Mouse (Mus musculus): ENCODE results near the gene Adh6a. TPM values are rescaled to one million over a fixed set of nuclear protein-coding genes. Genes with fewer than 3 reads are reported as not detected.

Gene Adh6a
- polyA plus RNA-seq, 1 experiment: not detected

GRCm38 (mm10) chr3:138285986-138286385 is 27.1 kb upstream of the Adh6a start:
- H3K36me3 ChIP-seq (ENCODE audit: control insufficient read depth, insufficient read depth, low read length): no peaks in the 10 kb centered on the region
- no peaks in the 10 kb centered on the region for H3K27me3 ChIP-seq (ENCODE audit: control insufficient read depth, insufficient read depth, low read length)
- H3K27ac ChIP-seq (ENCODE audit: control insufficient read depth, insufficient read depth, low read depth, low read length): no peak overlapping the region
- TF ChIP-seq CTCF (IDR thresholded peaks at IDR 0.05; ENCODE audit: control insufficient read depth, insufficient read depth, insufficient replicate concordance, low read depth, low read length) (no peak), POLR2A (IDR thresholded peaks at IDR 0.05; ENCODE audit: control insufficient read depth, low read depth, low read length) (no peak)
- H3K4me1 ChIP-seq (ENCODE audit: control insufficient read depth, insufficient read depth, low read length): no peaks in the 10 kb centered on the region
- H3K4me3 ChIP-seq (ENCODE audit: control insufficient read depth, low read depth, low read length): no peak overlapping the region

- no peaks in the 10 kb centered on the region for H3K4me1 ChIP-seq (ENCODE audit: control insufficient read depth, insufficient read depth, low read length)
- no peaks in the 10 kb centered on the region for H3K36me3 ChIP-seq (ENCODE audit: control insufficient read depth, insufficient read depth, low read length)
- no peak overlapping the region for H3K4me3 ChIP-seq (ENCODE audit: control insufficient read depth, low read depth, low read length)
- no peaks in the 10 kb centered on the region for H3K27me3 ChIP-seq (ENCODE audit: control insufficient read depth, insufficient read depth, low read length)
- no peak for TF ChIP-seq POLR2A (IDR thresholded peaks at IDR 0.05; ENCODE audit: control insufficient read depth, low read depth, low read length)
- no peak for TF ChIP-seq CTCF (IDR thresholded peaks at IDR 0.05; ENCODE audit: control insufficient read depth, insufficient read depth, insufficient replicate concordance, low read depth, low read length)
- no peak overlapping the region for H3K27ac ChIP-seq (ENCODE audit: control insufficient read depth, insufficient read depth, low read depth, low read length)
Measured at GRCm38 (mm10) chr3:138287686-138288085, 25.4 kb upstream of the Adh6a start.

- no peaks in the 10 kb centered on the region for H3K27me3 ChIP-seq (ENCODE audit: control insufficient read depth, insufficient read depth, low read length)
- H3K4me1 ChIP-seq (ENCODE audit: control insufficient read depth, insufficient read depth, low read length): no peaks in the 10 kb centered on the region
- H3K36me3 ChIP-seq (ENCODE audit: control insufficient read depth, insufficient read depth, low read length): no peaks in the 10 kb centered on the region
- TF ChIP-seq CTCF (IDR thresholded peaks at IDR 0.05; ENCODE audit: control insufficient read depth, insufficient read depth, insufficient replicate concordance, low read depth, low read length) (no peak), POLR2A (IDR thresholded peaks at IDR 0.05; ENCODE audit: control insufficient read depth, low read depth, low read length) (no peak)
- H3K4me3 ChIP-seq (ENCODE audit: control insufficient read depth, low read depth, low read length): no peak overlapping the region
- H3K27ac ChIP-seq (ENCODE audit: control insufficient read depth, insufficient read depth, low read depth, low read length): no peak overlapping the region
Measured at GRCm38 (mm10) chr3:138290672-138291071, 22.4 kb upstream of the Adh6a start.

GRCm38 (mm10) chr3:138291529-138292117 is 21.5 kb upstream of the Adh6a start:
- no peaks in the 10 kb centered on the region for H3K36me3 ChIP-seq (ENCODE audit: control insufficient read depth, insufficient read depth, low read length)
- H3K27ac ChIP-seq (ENCODE audit: control insufficient read depth, insufficient read depth, low read depth, low read length): no peak overlapping the region
- H3K27me3 ChIP-seq (ENCODE audit: control insufficient read depth, insufficient read depth, low read length): no peaks in the 10 kb centered on the region
- no peaks in the 10 kb centered on the region for H3K4me1 ChIP-seq (ENCODE audit: control insufficient read depth, insufficient read depth, low read length)
- no peak overlapping the region for H3K4me3 ChIP-seq (ENCODE audit: control insufficient read depth, low read depth, low read length)
- TF ChIP-seq POLR2A (IDR thresholded peaks at IDR 0.05; ENCODE audit: control insufficient read depth, low read depth, low read length) (no peak), CTCF (IDR thresholded peaks at IDR 0.05; ENCODE audit: control insufficient read depth, insufficient read depth, insufficient replicate concordance, low read depth, low read length) (no peak)

GRCm38 (mm10) chr3:138293298-138293895 is 19.7 kb upstream of the Adh6a start:
- no peak overlapping the region for H3K27ac ChIP-seq (ENCODE audit: control insufficient read depth, insufficient read depth, low read depth, low read length)
- H3K36me3 ChIP-seq (ENCODE audit: control insufficient read depth, insufficient read depth, low read length): no peaks in the 10 kb centered on the region
- no peaks in the 10 kb centered on the region for H3K4me1 ChIP-seq (ENCODE audit: control insufficient read depth, insufficient read depth, low read length)
- no peak overlapping the region for H3K4me3 ChIP-seq (ENCODE audit: control insufficient read depth, low read depth, low read length)
- H3K27me3 ChIP-seq (ENCODE audit: control insufficient read depth, insufficient read depth, low read length): no peaks in the 10 kb centered on the region
- TF ChIP-seq POLR2A (IDR thresholded peaks at IDR 0.05; ENCODE audit: control insufficient read depth, low read depth, low read length) (no peak), CTCF (IDR thresholded peaks at IDR 0.05; ENCODE audit: control insufficient read depth, insufficient read depth, insufficient replicate concordance, low read depth, low read length) (no peak)

GRCm38 (mm10) chr3:138300130-138300529 is 13.0 kb upstream of the Adh6a start:
- H3K4me3 ChIP-seq (ENCODE audit: control insufficient read depth, low read depth, low read length): no peak overlapping the region
- no peak overlapping the region for H3K27ac ChIP-seq (ENCODE audit: control insufficient read depth, insufficient read depth, low read depth, low read length)
- TF ChIP-seq CTCF (IDR thresholded peaks at IDR 0.05; ENCODE audit: control insufficient read depth, insufficient read depth, insufficient replicate concordance, low read depth, low read length): no peak
- no peak for TF ChIP-seq POLR2A (IDR thresholded peaks at IDR 0.05; ENCODE audit: control insufficient read depth, low read depth, low read length)
- no peaks in the 10 kb centered on the region for H3K27me3 ChIP-seq (ENCODE audit: control insufficient read depth, insufficient read depth, low read length)
- H3K4me1 ChIP-seq (ENCODE audit: control insufficient read depth, insufficient read depth, low read length): no peaks in the 10 kb centered on the region
- no peaks in the 10 kb centered on the region for H3K36me3 ChIP-seq (ENCODE audit: control insufficient read depth, insufficient read depth, low read length)

- no peaks in the 10 kb centered on the region for H3K36me3 ChIP-seq (ENCODE audit: control insufficient read depth, insufficient read depth, low read length)
- H3K4me1 ChIP-seq (ENCODE audit: control insufficient read depth, insufficient read depth, low read length): no peaks in the 10 kb centered on the region
- TF ChIP-seq CTCF (IDR thresholded peaks at IDR 0.05; ENCODE audit: control insufficient read depth, insufficient read depth, insufficient replicate concordance, low read depth, low read length) (no peak), POLR2A (IDR thresholded peaks at IDR 0.05; ENCODE audit: control insufficient read depth, low read depth, low read length) (no peak)
- no peak overlapping the region for H3K27ac ChIP-seq (ENCODE audit: control insufficient read depth, insufficient read depth, low read depth, low read length)
- H3K27me3 ChIP-seq (ENCODE audit: control insufficient read depth, insufficient read depth, low read length): no peaks in the 10 kb centered on the region
- H3K4me3 ChIP-seq (ENCODE audit: control insufficient read depth, low read depth, low read length): no peak overlapping the region
Measured at GRCm38 (mm10) chr3:138302676-138303075, 10.4 kb upstream of the Adh6a start.

Measured in testis, adult 2 months (tissue).